12 mouse cellular contexts compared by ENCODE assay signal in the genomic region with DNA sequence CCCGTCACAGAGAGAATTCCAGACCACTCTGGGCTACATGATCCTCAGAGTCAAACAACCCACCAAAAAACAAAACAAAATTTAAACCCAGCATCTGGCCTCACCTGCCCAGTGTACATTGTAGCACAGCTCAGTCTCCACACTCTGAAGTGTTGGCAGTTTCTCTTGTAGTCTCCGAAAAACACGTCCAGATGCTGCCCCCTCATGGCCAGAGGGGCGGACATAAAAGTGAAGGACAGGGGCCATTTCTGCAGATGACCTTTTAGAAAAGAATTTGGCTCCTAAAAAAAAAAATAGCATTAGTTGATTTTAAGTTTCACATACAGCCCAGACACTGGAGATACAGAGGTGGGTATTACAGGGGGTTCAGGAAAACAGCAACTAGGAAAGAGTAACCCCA. TPM values are rescaled to one million over a fixed set of nuclear protein-coding genes. Genes with fewer than 3 reads are reported as not detected.
DNase-seq lines count a peak whose midpoint lies in the region; ATAC-seq and TF ChIP-seq lines count a peak whose summit lies in the region.
"Had no signal": no experiment of that assay in that cellular context is flagged by ENCODE, and none has a peak within 500 bp of the region (broad histone marks: within the 10 kb centered on the region; RNA-seq: fewer than 3 reads in every experiment).

No protein-coding gene starts in this region.

- H3K27ac ChIP-seq in heart, adult 2 months = no peak overlapping the region
- no peak overlapping the region for H3K27ac ChIP-seq in liver, postnatal 0 days (ENCODE audit: low read depth)
- H3K27ac ChIP-seq in liver, embryonic 12.5 days = no peak overlapping the region
- H3K27ac ChIP-seq: limb, embryonic 13.5 days had no signal

- no peak overlapping the region for H3K4me2 ChIP-seq in liver, postnatal 0 days (ENCODE audit: low read depth, low read length)
- no peak overlapping the region for H3K4me2 ChIP-seq in liver, embryonic 12.5 days
- H3K4me2 ChIP-seq: limb, embryonic 13.5 days had no signal

- intact Hi-C loops in heart, adult 2 months (cut with DNase I) = no loop called here
- intact Hi-C loops in heart, postnatal 25 days (cut with DNase I) = no loop called here

- H3K9me3 ChIP-seq in liver, postnatal 0 days (ENCODE audit: low read length) = no peaks in the 10 kb centered on the region
- no peaks in the 10 kb centered on the region for H3K9me3 ChIP-seq in liver, embryonic 12.5 days (replicated peaks)
- H3K9me3 ChIP-seq: limb, embryonic 13.5 days had no signal

- ATAC-seq in liver, postnatal 0 days = no peak
- ATAC-seq in liver, embryonic 12.5 days = no peak
- ATAC-seq in inflammation-experienced regulatory T-cells, adult 6 months = no peak

- no peaks in the 10 kb centered on the region for H3K79me2 ChIP-seq in heart, adult 2 months (replicated peaks; ENCODE audit: control insufficient read depth, insufficient read depth, low read length)

- WGBS in heart, adult 2 months = 40% methylated on average over 4 of the region's 4 CpGs
- WGBS in liver, postnatal 0 days (ENCODE audit: insufficient replicate concordance) = 59% methylated on average over 4 of the region's 4 CpGs
- WGBS in liver, embryonic 12.5 days (ENCODE audit: insufficient replicate concordance) = 62% methylated on average over 4 of the region's 4 CpGs

- peak in 1 of 2 experiments; percentile 40 for DNase-seq in heart, adult 2 months
- DNase-seq in heart, postnatal 25 days (ENCODE audit: low spot score) = no peak
- no peak for DNase-seq in liver, postnatal 0 days
- DNase-seq in adrenal gland, adult 2 months = peak; percentile 69
- DNase-seq in lung, postnatal 36 days = peak; percentile 44
- DNase-seq in spleen, postnatal 4 days (ENCODE audit: low spot score in 2 of 2) = no peak
- DNase-seq: cerebellum, adult 11-12 months; right cerebral cortex, adult 18-20 months had no signal

- H3K4me1 ChIP-seq in heart, adult 2 months (ENCODE audit: control insufficient read depth, insufficient read depth, low read length) = peaks cover 1% of the 10 kb centered on the region
- H3K4me1 ChIP-seq in liver, postnatal 0 days (ENCODE audit: insufficient read depth) = peaks cover 10% of the 10 kb centered on the region
- peaks cover 43% of the 10 kb centered on the region for H3K4me1 ChIP-seq in liver, embryonic 12.5 days

- no peak for TF ChIP-seq EP300 in heart, adult 2 months (IDR thresholded peaks at IDR 0.05; ENCODE audit: insufficient read depth, low read depth, low read length)
- no peak for TF ChIP-seq EP300 in liver, postnatal 0 days (IDR thresholded peaks at IDR 0.05; ENCODE audit: low read depth)

- H3K9ac ChIP-seq in heart, adult 2 months (ENCODE audit: low read depth, low read length) = no peak overlapping the region
- H3K9ac ChIP-seq in liver, postnatal 0 days (replicated peaks) = no peak overlapping the region
- no peak overlapping the region for H3K9ac ChIP-seq in liver, embryonic 12.5 days

- no peak overlapping the region for H3K4me3 ChIP-seq in heart, adult 2 months
- no peak overlapping the region for H3K4me3 ChIP-seq in liver, postnatal 0 days (ENCODE audit: low read depth, low read length)
- no peak overlapping the region for H3K4me3 ChIP-seq in liver, embryonic 12.5 days
- H3K4me3 ChIP-seq: limb, embryonic 13.5 days had no signal

- no peaks in the 10 kb centered on the region for H3K27me3 ChIP-seq in heart, adult 2 months (ENCODE audit: control insufficient read depth, insufficient read depth, low read length)
- H3K27me3 ChIP-seq in liver, postnatal 0 days (ENCODE audit: insufficient read depth, low read length) = no peaks in the 10 kb centered on the region
- H3K27me3 ChIP-seq in liver, embryonic 12.5 days (replicated peaks) = no peaks in the 10 kb centered on the region
- H3K27me3 ChIP-seq: limb, embryonic 13.5 days had no signal

- peak; percentile 60 for TF ChIP-seq CTCF in heart, adult 2 months (IDR thresholded peaks at IDR 0.05)
- TF ChIP-seq CTCF in liver, postnatal 0 days (IDR thresholded peaks at IDR 0.05; ENCODE audit: low read depth) = peak; percentile 45

- TF ChIP-seq POLR2A in heart, adult 2 months (IDR thresholded peaks at IDR 0.05; ENCODE audit: insufficient read depth, low read depth, low read length) = no peak

- no peaks in the 10 kb centered on the region for H3K36me3 ChIP-seq in heart, adult 2 months (ENCODE audit: control insufficient read depth, insufficient read depth, low read length)
- H3K36me3 ChIP-seq in liver, postnatal 0 days (replicated peaks; ENCODE audit: insufficient read depth, low read length) = peaks cover 40% of the 10 kb centered on the region
- peaks cover 65% of the 10 kb centered on the region for H3K36me3 ChIP-seq in liver, embryonic 12.5 days

RNA-seq across cellular contexts. Expression of a gene that starts 4.7 kb away (rescaled TPM):
- 1 to 10 TPM; 5.9 to 6.4 TPM for total RNA-seq in heart, adult 2 months (2021)
- 8.5 and 11.5 TPM in 2 replicates for polyA plus RNA-seq in heart, adult 2 months (2012; rRNA removed)
- 1 to 10 TPM; 5.6 to 6.8 TPM for total RNA-seq in heart, postnatal 25 days (2021)
- polyA plus RNA-seq in liver, postnatal 0 days (2015; fragmentation: Nextera tagmentation; extraction: Ambion mirVana) = 8.9 and 10.6 TPM in 2 replicates
- 42.2 and 44.4 TPM in 2 replicates for polyA plus RNA-seq in liver, embryonic 12.5 days (2016; fragmentation: Nextera tagmentation; extraction: Ambion mirVana)
- total RNA-seq in adrenal gland, adult 2 months (2021) = 10 to 100 TPM; 23.7 to 28.6 TPM
- polyA plus RNA-seq in adrenal gland, adult 2 months (2012; rRNA removed) = 14.5 and 16.7 TPM in 2 replicates
- polyA plus RNA-seq in inflammation-experienced regulatory T-cells, adult 6 months (2017; shearing (Covaris generic)) = 10 to 100 TPM; 22.0 to 29.0 (median 24.8) TPM

RNA-seq across cellular contexts. Expression of a gene that starts 12.1 kb away (rescaled TPM):
- 10 to 100 TPM; 10.7 to 15.7 TPM for total RNA-seq in heart, adult 2 months (2021)
- polyA plus RNA-seq in heart, adult 2 months (2012; rRNA removed) = 21.5 and 26.8 TPM in 2 replicates
- total RNA-seq in heart, postnatal 25 days (2021) = 10 to 100 TPM; 11.5 to 13.7 TPM
- polyA plus RNA-seq in liver, postnatal 0 days (2015; fragmentation: Nextera tagmentation; extraction: Ambion mirVana) = 7.4 and 7.6 TPM in 2 replicates
- 31.4 and 34.2 TPM in 2 replicates for polyA plus RNA-seq in liver, embryonic 12.5 days (2016; fragmentation: Nextera tagmentation; extraction: Ambion mirVana)
- 10 to 100 TPM; 21.8 to 26.6 TPM for total RNA-seq in adrenal gland, adult 2 months (2021)
- polyA plus RNA-seq in adrenal gland, adult 2 months (2012; rRNA removed) = 37.8 and 39.7 TPM in 2 replicates
- polyA plus RNA-seq in inflammation-experienced regulatory T-cells, adult 6 months (2017; shearing (Covaris generic)) = 10 to 100 TPM in 1 of 3 experiments, 1 to 10 TPM in 2; 9.7 to 16.4 (median 9.8) TPM

RNA-seq across cellular contexts. Expression of a gene that starts 28.6 kb away (rescaled TPM):
- total RNA-seq in heart, adult 2 months (2021) = 100 to 1,000 TPM in 1 of 2 experiments, 10 to 100 TPM in 1; 80.7 to 100 TPM
- polyA plus RNA-seq in heart, adult 2 months (2012; rRNA removed) = 145 and 169 TPM in 2 replicates
- total RNA-seq in heart, postnatal 25 days (2021) = 10 to 100 TPM; 80.3 to 89.1 TPM
- 9.4 and 11.2 TPM in 2 replicates for polyA plus RNA-seq in liver, postnatal 0 days (2015; fragmentation: Nextera tagmentation; extraction: Ambion mirVana)
- 54.7 and 61.0 TPM in 2 replicates for polyA plus RNA-seq in liver, embryonic 12.5 days (2016; fragmentation: Nextera tagmentation; extraction: Ambion mirVana)
- 10 to 100 TPM; 13.5 to 31.2 TPM for total RNA-seq in adrenal gland, adult 2 months (2021)
- polyA plus RNA-seq in adrenal gland, adult 2 months (2012; rRNA removed) = 16.9 and 17.8 TPM in 2 replicates
- 10 to 100 TPM; 13.7 to 72.0 (median 38.3) TPM for polyA plus RNA-seq in inflammation-experienced regulatory T-cells, adult 6 months (2017; shearing (Covaris generic))

RNA-seq across cellular contexts. Expression of a gene that starts 35.7 kb away (rescaled TPM):
- 1 to 10 TPM; 4.2 to 5.3 TPM for total RNA-seq in heart, adult 2 months (2021)
- 21.6 and 24.2 TPM in 2 replicates for polyA plus RNA-seq in heart, adult 2 months (2012; rRNA removed)
- total RNA-seq in heart, postnatal 25 days (2021) = 1 to 10 TPM; 6.4 to 7.4 TPM
- 0.60 and 0.94 TPM in 2 replicates for polyA plus RNA-seq in liver, postnatal 0 days (2015; fragmentation: Nextera tagmentation; extraction: Ambion mirVana)
- polyA plus RNA-seq in liver, embryonic 12.5 days (2016; fragmentation: Nextera tagmentation; extraction: Ambion mirVana) = 0.87 and 0.90 TPM in 2 replicates
- 10 to 100 TPM; 40.4 to 45.9 TPM for total RNA-seq in adrenal gland, adult 2 months (2021)
- polyA plus RNA-seq in adrenal gland, adult 2 months (2012; rRNA removed) = 61.3 and 78.3 TPM in 2 replicates
- 1 to 10 TPM; 7.0 to 8.3 (median 7.6) TPM for polyA plus RNA-seq in inflammation-experienced regulatory T-cells, adult 6 months (2017; shearing (Covaris generic))

RNA-seq across cellular contexts. Expression of a gene that starts 41.9 kb away (rescaled TPM):
- under 1 TPM; 0.21 to 0.59 TPM for total RNA-seq in heart, adult 2 months (2021)
- 0.61 and 1.1 TPM in 2 replicates for polyA plus RNA-seq in heart, adult 2 months (2012; rRNA removed)
- 1 to 10 TPM in 1 of 2 experiments, under 1 TPM in 1; 0.62 to 1.2 TPM for total RNA-seq in heart, postnatal 25 days (2021)
- polyA plus RNA-seq in liver, postnatal 0 days (2015; fragmentation: Nextera tagmentation; extraction: Ambion mirVana) = 41.3 and 45.9 TPM in 2 replicates
- 142 TPM in 2 replicates for polyA plus RNA-seq in liver, embryonic 12.5 days (2016; fragmentation: Nextera tagmentation; extraction: Ambion mirVana)
- 1 to 10 TPM; 1.7 to 2.8 TPM for total RNA-seq in adrenal gland, adult 2 months (2021)
- 10.8 and 11.2 TPM in 2 replicates for polyA plus RNA-seq in adrenal gland, adult 2 months (2012; rRNA removed)
- 10 to 100 TPM in 2 of 3 experiments, 1 to 10 TPM in 1; 5.8 to 74.0 (median 12.9) TPM for polyA plus RNA-seq in inflammation-experienced regulatory T-cells, adult 6 months (2017; shearing (Covaris generic))
- total RNA-seq: layer of hippocampus, adult 18-20 months had no signal

Comparison
In these comparisons a context has a peak if more than half of its experiments do, and no peak if none do; other contexts are left out.
1. DNase-seq: peak in adrenal gland, adult 2 months (single experiment) and lung, postnatal 36 days (single experiment); none in heart, postnatal 25 days (single experiment), liver, postnatal 0 days (single experiment) and spleen, postnatal 4 days (0 of 2).